Mouse (Mus musculus): ENCODE measurements at regions not wholly inside any gene's neighbourhood (a gene's known extent, or its start where the extent isn't known, plus 50 kb on each side); places are given as distances from the start of the nearest gene placed in this dataset.
A peak's percentile ranks its signal among the peaks of the same experiment; 100 is the strongest.

DNA sequence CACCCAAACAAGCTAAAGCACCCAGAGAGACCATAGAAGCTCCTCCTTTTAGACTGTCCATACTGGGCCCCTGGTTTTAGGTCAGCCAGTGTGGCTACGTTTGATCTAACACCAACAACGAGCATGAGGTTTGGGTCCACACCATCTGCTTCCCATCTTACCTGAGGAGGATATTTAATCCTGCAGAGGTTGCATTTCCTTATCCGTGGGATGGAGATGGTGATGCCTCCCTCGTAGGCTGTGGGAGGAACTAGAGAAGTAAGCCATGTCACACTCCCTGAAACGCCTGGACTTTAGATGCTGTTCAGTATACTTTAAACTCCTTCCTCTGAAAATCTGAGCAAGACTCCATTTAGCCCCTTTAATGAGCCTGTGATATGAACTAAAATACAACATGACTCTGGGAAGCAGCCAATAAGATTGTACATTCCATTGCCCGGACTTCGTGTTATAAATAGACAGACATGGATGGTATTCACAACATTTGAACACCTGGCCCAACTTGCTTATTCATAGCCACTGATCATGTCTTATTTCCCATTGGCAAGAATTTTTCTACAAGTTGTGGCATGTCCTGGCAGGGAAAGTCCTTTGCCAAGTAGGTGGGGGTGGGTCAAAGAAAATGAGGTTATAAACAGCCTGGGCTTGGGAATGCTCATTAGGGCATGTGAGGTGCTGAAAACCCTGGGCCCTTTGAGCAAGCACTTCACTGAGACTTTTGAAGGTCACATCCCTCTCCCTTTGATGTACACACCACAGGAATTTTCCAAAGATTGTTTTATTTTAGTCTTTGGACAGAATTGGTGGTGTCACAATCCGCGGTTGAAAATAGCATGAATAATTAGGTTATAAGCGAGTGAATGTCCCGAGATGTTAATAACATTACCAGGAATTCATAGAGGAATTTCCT, 89.7 kb upstream of the Pgrmc2 start:
- no peaks in the 10 kb centered on the region for H3K36me3 ChIP-seq
- H3K27me3 ChIP-seq = no peaks in the 10 kb centered on the region
- 62% methylated on average over 11 of the region's 11 CpGs for WGBS
- H3K9ac ChIP-seq (replicated peaks) = no peak overlapping the region
- no peak overlapping the region for H3K4me2 ChIP-seq
- no peak overlapping the region for H3K4me3 ChIP-seq (replicated peaks)
- peaks cover 6% of the 10 kb centered on the region; the same call in 1 of the 2 replicates for H3K4me1 ChIP-seq (replicated peaks)
- ATAC-seq (ENCODE audit: insufficient number of reproducible peaks, insufficient read depth, low FRiP score, low TSS enrichment, low read depth) = no peak
- H3K27ac ChIP-seq = 0 out of 2 replicates have a peak overlapping the region, but pooled peaks have one; percentile 0
- H3K9me3 ChIP-seq = peaks cover 3% of the 10 kb centered on the region; the same call in 1 of the 2 replicates

DNA sequence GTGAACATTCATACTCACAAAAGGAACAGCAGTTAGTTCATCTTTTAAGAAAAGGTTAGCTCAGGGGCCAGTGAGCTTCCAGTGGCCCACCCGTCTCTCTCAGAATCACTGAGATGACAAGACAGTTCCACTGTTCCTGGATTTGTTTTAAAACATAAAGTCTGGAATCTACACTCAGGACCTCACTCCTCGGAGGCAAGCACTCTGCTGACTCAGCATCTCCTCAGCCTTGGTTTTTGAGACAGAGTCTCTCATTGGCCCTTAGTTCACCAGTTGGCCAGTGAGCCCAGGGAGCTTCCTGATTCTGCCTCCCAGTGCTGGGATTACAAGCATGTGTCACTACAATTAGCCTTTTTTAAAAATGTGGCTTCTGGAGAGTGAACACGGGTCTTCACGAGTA, 88.9 kb upstream of the Pgrmc2 start:
- no peak overlapping the region for H3K4me2 ChIP-seq
- H3K9me3 ChIP-seq = peaks cover 3% of the 10 kb centered on the region; the same call in 1 of the 2 replicates
- ATAC-seq (ENCODE audit: insufficient number of reproducible peaks, insufficient read depth, low FRiP score, low TSS enrichment, low read depth) = no peak
- H3K9ac ChIP-seq (replicated peaks) = no peak overlapping the region
- peaks cover 6% of the 10 kb centered on the region; the same call in 1 of the 2 replicates for H3K4me1 ChIP-seq (replicated peaks)
- no peaks in the 10 kb centered on the region for H3K27me3 ChIP-seq
- WGBS = 96% methylated on average over 4 of the region's 4 CpGs
- H3K27ac ChIP-seq = no peak overlapping the region
- H3K4me3 ChIP-seq (replicated peaks) = no peak overlapping the region
- no peaks in the 10 kb centered on the region for H3K36me3 ChIP-seq

DNA sequence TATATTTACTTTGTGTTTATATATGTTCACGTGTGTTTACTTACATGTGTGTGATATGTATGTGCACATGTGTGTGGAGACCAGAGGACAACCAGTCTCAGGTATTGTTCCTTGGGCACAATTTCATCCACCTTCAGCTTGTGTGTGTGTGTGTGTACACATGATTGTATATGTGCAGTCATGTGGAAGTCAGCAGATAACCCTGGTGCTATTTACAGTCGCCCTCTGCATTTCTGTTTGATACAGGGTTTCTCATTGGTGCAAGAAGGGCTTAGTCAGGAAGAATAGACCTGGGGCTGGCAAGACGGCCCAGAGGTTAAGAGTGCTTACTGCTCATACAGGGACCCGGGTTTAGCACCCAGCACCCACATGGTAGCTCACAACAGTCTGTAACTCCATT, 88.5 kb upstream of the Pgrmc2 start:
- no peak for ATAC-seq (ENCODE audit: insufficient number of reproducible peaks, insufficient read depth, low FRiP score, low TSS enrichment, low read depth)
- Histone ChIP-seq H3K36me3 (no peaks in the 10 kb centered on the region), H3K27me3 (no peaks in the 10 kb centered on the region), H3K9ac (replicated peaks) (no peak overlapping the region), H3K4me3 (replicated peaks) (no peak overlapping the region), H3K4me2 (no peak overlapping the region), H3K9me3 (peaks cover 3% of the 10 kb centered on the region; the same call in 1 of the 2 replicates), H3K4me1 (replicated peaks) (peaks cover 6% of the 10 kb centered on the region; the same call in 1 of the 2 replicates), H3K27ac (no peak overlapping the region)
- WGBS = 86% methylated on average over 4 of the region's 4 CpGs

DNA sequence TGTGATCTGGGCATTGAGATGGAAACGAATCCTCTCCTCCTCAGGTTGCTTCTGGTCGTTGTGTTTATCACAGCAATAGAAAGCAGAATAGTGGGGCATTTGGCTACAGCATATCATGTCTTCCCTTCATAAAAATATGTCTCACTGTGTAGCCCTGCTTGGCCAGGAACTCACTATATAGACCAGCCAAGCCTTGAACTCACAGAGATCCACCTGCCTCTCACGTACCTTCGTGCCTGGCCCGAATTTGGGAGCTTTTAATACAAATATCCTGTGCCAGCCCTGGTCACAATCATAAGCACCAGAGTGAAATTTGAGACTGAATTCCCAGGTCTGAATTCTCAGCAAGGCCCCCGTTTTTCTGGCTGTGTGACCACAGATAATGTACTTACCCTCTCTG, 87.7 kb upstream of the Pgrmc2 start:
- peaks cover 6% of the 10 kb centered on the region; the same call in 1 of the 2 replicates for H3K4me1 ChIP-seq (replicated peaks)
- no peak overlapping the region for H3K4me3 ChIP-seq (replicated peaks)
- H3K36me3 ChIP-seq = no peaks in the 10 kb centered on the region
- H3K9ac ChIP-seq (replicated peaks) = no peak overlapping the region
- no peak overlapping the region for H3K27ac ChIP-seq
- H3K4me2 ChIP-seq = no peak overlapping the region
- ATAC-seq (ENCODE audit: insufficient number of reproducible peaks, insufficient read depth, low FRiP score, low TSS enrichment, low read depth) = no peak
- no peaks in the 10 kb centered on the region for H3K27me3 ChIP-seq
- peaks cover 3% of the 10 kb centered on the region; the same call in 1 of the 2 replicates for H3K9me3 ChIP-seq
- 73% methylated on average over 6 of the region's 6 CpGs for WGBS

DNA sequence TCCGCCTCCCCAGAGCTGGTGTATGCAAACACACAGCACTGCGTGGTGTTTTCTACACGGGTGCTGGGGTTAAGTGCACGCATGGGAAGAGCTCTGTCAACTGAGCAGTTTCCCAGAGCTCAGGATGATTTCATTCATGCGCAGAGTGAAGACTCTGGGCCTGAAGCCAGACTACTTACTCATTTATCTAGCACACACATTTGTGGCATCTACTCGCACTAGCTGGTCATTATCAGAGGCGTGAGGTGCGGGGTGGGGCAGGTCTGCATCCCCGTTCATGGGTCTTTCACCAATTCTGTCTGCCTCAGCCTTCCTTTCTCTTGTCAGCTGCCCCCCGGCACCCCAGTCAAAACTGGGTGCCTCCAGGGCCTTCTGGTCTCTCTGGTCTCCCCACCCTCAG, 86.6 kb upstream of the Pgrmc2 start:
- no peak overlapping the region for H3K27ac ChIP-seq
- WGBS = 88% methylated on average over 10 of the region's 10 CpGs
- H3K4me2 ChIP-seq = no peak overlapping the region
- H3K4me1 ChIP-seq (replicated peaks) = peaks cover 6% of the 10 kb centered on the region; the same call in 1 of the 2 replicates
- no peak overlapping the region for H3K4me3 ChIP-seq (replicated peaks)
- no peaks in the 10 kb centered on the region for H3K36me3 ChIP-seq
- no peak for ATAC-seq (ENCODE audit: insufficient number of reproducible peaks, insufficient read depth, low FRiP score, low TSS enrichment, low read depth)
- no peak overlapping the region for H3K9ac ChIP-seq (replicated peaks)
- no peaks in the 10 kb centered on the region for H3K27me3 ChIP-seq
- H3K9me3 ChIP-seq = peaks cover 3% of the 10 kb centered on the region; the same call in 1 of the 2 replicates

DNA sequence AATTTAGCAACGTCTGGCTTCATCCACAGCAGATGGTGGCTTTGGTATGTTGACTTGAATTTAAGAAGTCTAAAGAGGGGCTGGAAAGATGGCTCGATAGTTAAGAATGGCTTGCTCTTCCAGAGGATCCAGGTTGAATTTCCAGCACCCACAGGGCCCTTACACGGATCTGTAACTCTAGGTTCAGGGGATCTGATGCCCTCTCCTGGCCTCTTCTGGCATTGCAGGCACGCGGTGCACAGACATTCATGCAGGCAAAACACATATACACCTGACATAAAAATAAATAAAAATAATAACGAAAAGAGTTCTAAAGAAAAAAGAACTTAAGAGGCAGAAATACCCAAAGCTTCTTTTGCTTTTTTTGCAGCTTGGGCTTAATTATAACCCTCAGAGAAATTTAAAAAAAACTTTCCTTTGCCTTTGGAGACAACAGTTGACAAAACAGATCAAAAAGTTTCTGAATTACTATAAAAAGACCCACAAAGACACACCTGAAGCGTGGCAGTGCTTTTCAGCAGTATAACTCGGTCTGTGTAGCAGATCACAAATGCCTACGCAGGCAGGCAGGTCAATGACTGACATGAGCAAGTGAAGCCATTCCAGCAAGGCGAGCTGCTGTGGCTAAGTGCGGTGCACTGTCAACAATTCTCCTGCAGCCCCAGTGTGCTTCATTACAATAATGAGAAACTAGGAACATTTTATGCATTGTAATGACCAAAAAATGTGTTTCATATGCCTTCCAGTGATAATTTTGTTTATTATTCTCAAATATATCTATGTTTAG, 85.5 kb upstream of the Pgrmc2 start:
- H3K9me3 ChIP-seq = peaks cover 3% of the 10 kb centered on the region; the same call in 1 of the 2 replicates
- H3K27me3 ChIP-seq = no peaks in the 10 kb centered on the region
- peaks cover 3% of the 10 kb centered on the region; the same call in 1 of the 2 replicates for H3K4me1 ChIP-seq (replicated peaks)
- no peak for ATAC-seq (ENCODE audit: insufficient number of reproducible peaks, insufficient read depth, low FRiP score, low TSS enrichment, low read depth)
- no peak overlapping the region for H3K9ac ChIP-seq (replicated peaks)
- no peak overlapping the region for H3K4me2 ChIP-seq
- H3K36me3 ChIP-seq = no peaks in the 10 kb centered on the region
- no peak overlapping the region for H3K4me3 ChIP-seq (replicated peaks)
- WGBS = 79% methylated on average over 11 of the region's 11 CpGs
- H3K27ac ChIP-seq = no peak overlapping the region

DNA sequence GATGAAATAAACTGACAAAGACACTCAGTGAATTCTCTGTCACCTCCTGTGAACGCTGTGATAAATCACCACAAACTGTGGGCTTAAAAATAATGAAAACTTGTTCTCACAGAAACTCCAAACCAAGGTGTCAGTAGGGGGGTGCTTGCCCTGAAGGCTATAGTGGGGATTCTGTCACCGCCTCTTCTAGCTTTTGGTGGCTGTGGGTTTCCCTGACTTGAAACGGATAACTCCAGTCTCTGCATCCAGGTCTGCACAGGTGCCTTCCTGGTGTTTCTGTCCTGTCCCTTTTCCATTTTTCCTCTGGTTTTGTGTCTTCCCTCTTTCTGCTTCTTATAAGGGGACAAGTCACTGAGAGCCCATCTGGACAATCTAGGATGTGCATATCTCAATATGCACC, 84.6 kb upstream of the Pgrmc2 start:
- 87% methylated on average over 3 of the region's 3 CpGs for WGBS
- H3K4me1 ChIP-seq (replicated peaks) = no peaks in the 10 kb centered on the region

DNA sequence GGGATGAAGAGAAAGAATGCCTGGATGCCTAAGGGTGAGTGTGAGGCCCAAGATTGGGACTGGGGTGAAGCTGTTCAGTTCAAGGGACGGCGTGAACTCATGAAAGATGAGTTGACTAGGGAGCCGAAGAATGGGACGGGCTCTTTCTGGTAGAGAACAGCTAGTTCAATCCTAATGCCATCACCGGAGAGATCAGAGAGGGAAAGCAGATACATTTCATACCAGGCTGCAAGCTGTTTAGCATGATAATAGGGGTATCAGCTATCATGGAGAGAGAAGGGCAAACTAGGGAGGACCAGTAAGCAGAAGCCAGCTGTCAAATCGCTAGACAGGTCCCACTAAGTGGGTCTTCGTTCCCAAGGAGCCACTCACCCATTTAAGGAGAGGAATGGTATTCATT, 81.9 kb upstream of the Pgrmc2 start:
- no peak for ATAC-seq (ENCODE audit: insufficient number of reproducible peaks, insufficient read depth, low FRiP score, low TSS enrichment, low read depth)
- no peak overlapping the region for H3K27ac ChIP-seq
- peaks cover 3% of the 10 kb centered on the region; the same call in 1 of the 2 replicates for H3K9me3 ChIP-seq
- H3K9ac ChIP-seq (replicated peaks) = no peak overlapping the region
- no peaks in the 10 kb centered on the region for H3K4me1 ChIP-seq (replicated peaks)
- no peaks in the 10 kb centered on the region for H3K36me3 ChIP-seq
- H3K4me3 ChIP-seq (replicated peaks) = no peak overlapping the region
- no peaks in the 10 kb centered on the region for H3K27me3 ChIP-seq
- no peak overlapping the region for H3K4me2 ChIP-seq
- 88% methylated on average over 7 of the region's 7 CpGs for WGBS

More for the DNA sequence above, 84.6 kb upstream of the Pgrmc2 start:
- peaks cover 3% of the 10 kb centered on the region; the same call in 1 of the 2 replicates for H3K9me3 ChIP-seq
- H3K4me3 ChIP-seq (replicated peaks) = no peak overlapping the region
- no peak overlapping the region for H3K27ac ChIP-seq
- H3K36me3 ChIP-seq = no peaks in the 10 kb centered on the region
- H3K4me2 ChIP-seq = no peak overlapping the region
- H3K27me3 ChIP-seq = no peaks in the 10 kb centered on the region
- H3K9ac ChIP-seq (replicated peaks) = no peak overlapping the region
- no peak for ATAC-seq (ENCODE audit: insufficient number of reproducible peaks, insufficient read depth, low FRiP score, low TSS enrichment, low read depth)

DNA sequence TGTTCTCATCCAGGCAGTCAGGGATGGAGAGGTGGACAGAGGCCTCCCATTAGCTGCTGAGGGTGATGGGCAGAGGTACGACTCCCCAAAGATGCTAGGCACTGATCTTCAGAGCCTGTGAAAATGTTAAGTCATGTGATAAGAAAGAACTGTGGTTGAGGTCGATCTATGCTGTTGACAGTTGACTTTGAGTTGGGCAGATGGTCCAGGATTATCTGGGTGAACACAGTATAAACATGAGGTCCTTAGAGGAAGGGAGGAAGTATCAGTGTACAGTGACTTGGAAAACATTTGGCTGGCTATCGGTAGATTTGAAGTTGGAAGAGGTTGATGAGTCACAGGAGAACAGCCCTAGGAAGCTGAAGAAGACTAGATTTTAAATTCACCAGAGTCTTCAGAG, 80.9 kb upstream of the Pgrmc2 start:
- H3K4me2 ChIP-seq = no peak overlapping the region
- WGBS = 85% methylated on average over 3 of the region's 3 CpGs
- H3K4me3 ChIP-seq (replicated peaks) = no peak overlapping the region
- ATAC-seq (ENCODE audit: insufficient number of reproducible peaks, insufficient read depth, low FRiP score, low TSS enrichment, low read depth) = no peak
- no peaks in the 10 kb centered on the region for H3K36me3 ChIP-seq
- peaks cover 3% of the 10 kb centered on the region; the same call in 1 of the 2 replicates for H3K9me3 ChIP-seq
- H3K27me3 ChIP-seq = no peaks in the 10 kb centered on the region
- H3K9ac ChIP-seq (replicated peaks) = no peak overlapping the region
- H3K27ac ChIP-seq = no peak overlapping the region
- H3K4me1 ChIP-seq (replicated peaks) = no peaks in the 10 kb centered on the region

DNA sequence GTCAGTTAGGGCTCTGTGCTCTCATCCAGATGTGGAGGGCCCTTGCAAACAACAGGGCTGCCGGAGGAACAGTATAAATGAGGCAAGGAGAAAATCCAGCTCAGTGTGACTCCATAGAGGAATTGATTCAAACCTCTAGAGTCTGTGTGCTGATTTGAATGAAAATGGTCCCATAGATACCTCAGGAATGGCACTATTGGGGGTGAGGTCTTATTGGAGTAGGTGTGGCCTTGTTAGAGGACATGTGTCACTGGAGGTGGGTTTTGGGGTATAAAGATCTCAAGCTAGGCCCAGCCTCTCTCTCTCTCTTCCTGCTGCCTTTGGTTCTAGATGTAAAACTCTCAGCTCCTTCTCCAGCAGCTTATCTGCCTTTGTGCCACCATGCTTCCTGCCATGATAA, 79.7 kb upstream of the Pgrmc2 start:
- H3K4me2 ChIP-seq = no peak overlapping the region
- no peak overlapping the region for H3K9ac ChIP-seq (replicated peaks)
- H3K36me3 ChIP-seq = no peaks in the 10 kb centered on the region
- no peak overlapping the region for H3K4me3 ChIP-seq (replicated peaks)
- ATAC-seq (ENCODE audit: insufficient number of reproducible peaks, insufficient read depth, low FRiP score, low TSS enrichment, low read depth) = no peak
- 92% methylated on average over 1 of the region's 1 CpGs for WGBS
- no peaks in the 10 kb centered on the region for H3K4me1 ChIP-seq (replicated peaks)
- H3K27ac ChIP-seq = no peak overlapping the region
- H3K27me3 ChIP-seq = no peaks in the 10 kb centered on the region
- H3K9me3 ChIP-seq = no peaks in the 10 kb centered on the region

DNA sequence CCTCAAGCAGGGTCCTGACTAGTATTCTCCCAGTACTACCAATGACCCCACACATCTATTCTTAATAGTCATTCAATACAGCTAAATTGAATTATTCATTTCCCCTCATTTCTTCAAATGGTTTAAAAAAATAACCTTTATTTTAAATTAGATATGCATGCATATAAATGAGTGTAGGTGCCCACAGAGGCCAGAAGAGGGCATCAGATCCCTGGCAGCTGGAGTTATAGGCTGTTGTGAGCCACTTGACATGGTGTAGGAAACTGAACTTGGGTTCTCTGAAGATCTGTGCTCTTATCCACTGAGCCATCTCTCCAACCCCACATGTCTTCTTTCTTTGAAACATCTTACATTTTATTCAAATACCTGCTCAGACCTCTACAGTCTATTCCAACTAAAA, 77.8 kb upstream of the Pgrmc2 start:
- H3K9me3 ChIP-seq = no peaks in the 10 kb centered on the region

More for the DNA sequence above, 77.8 kb upstream of the Pgrmc2 start:
- H3K27ac ChIP-seq = no peak overlapping the region
- no peaks in the 10 kb centered on the region for H3K4me1 ChIP-seq (replicated peaks)
- no peaks in the 10 kb centered on the region for H3K36me3 ChIP-seq
- no peak overlapping the region for H3K9ac ChIP-seq (replicated peaks)
- no peaks in the 10 kb centered on the region for H3K27me3 ChIP-seq
- no peak overlapping the region for H3K4me3 ChIP-seq (replicated peaks)
- no peak overlapping the region for H3K4me2 ChIP-seq
- no peak for ATAC-seq (ENCODE audit: insufficient number of reproducible peaks, insufficient read depth, low FRiP score, low TSS enrichment, low read depth)
